Mouse (Mus musculus): Measurements from ENCODE around the gene Acly. TPM values are rescaled to one million over a fixed set of nuclear protein-coding genes. Genes with fewer than 3 reads are reported as not detected.

The Acly gene
- polyA plus RNA-seq, 1 experiment from 2014 or later = 224 TPM

DNA sequence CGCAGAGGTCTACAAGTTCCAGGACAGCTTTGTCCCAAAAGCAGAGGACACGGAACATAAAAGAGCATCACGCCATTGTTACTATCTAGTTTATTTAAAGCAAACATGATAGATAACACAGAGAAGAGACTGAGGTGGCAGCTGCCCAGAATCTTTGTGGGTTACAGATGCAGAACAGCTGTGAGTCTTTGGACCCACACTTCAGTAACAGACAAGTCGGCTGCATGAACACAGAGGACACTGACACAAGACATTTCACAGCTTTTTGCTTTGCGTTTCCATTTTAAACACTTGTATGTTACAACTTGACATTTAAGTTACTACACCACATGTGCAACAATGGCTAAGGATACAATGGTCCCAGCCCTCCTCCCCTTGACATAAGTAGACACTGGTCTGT lies 51.5 kb downstream of the Acly start:
- ATAC-seq (ENCODE audit: low FRiP score) = no peak
- Histone ChIP-seq H3K4me2 (replicated peaks) (no peak overlapping the region), H3K4me3 (replicated peaks; ENCODE audit: low read length) (no peak overlapping the region), H3K4me1 (replicated peaks; ENCODE audit: control insufficient read depth, insufficient read depth, low read length) (0 out of 2 replicates have a peak, but pooled peaks cover 4% of the 10 kb centered on the region), H3K9ac (no peak overlapping the region), H3K27me3 (ENCODE audit: control insufficient read depth, insufficient read depth, low read length) (no peaks in the 10 kb centered on the region), H3K9me3 (ENCODE audit: control insufficient read depth, low read length) (no peaks in the 10 kb centered on the region), H3K36me3 (replicated peaks; ENCODE audit: control insufficient read depth, insufficient read depth) (peaks cover 58% of the 10 kb centered on the region), H3K27ac (no peak overlapping the region)
- 94% methylated on average over 5 of the region's 5 CpGs for WGBS
- DNase-seq (ENCODE audit: low spot score) = no peak

- Histone ChIP-seq H3K9me3 (ENCODE audit: control insufficient read depth, low read length) (no peaks in the 10 kb centered on the region), H3K4me1 (replicated peaks; ENCODE audit: control insufficient read depth, insufficient read depth, low read length) (peaks cover 24% of the 10 kb centered on the region), H3K27ac (0 out of 2 replicates have a peak overlapping the region, but pooled peaks have one; percentile 46), H3K4me2 (replicated peaks) (0 out of 2 replicates have a peak overlapping the region, but pooled peaks have one; percentile 6), H3K36me3 (replicated peaks; ENCODE audit: control insufficient read depth, insufficient read depth) (peaks cover 32% of the 10 kb centered on the region), H3K9ac (no peak overlapping the region), H3K27me3 (ENCODE audit: control insufficient read depth, insufficient read depth, low read length) (no peaks in the 10 kb centered on the region), H3K4me3 (replicated peaks; ENCODE audit: low read length) (no peak overlapping the region; the same call in 1 of the 2 replicates)
- WGBS = 32% methylated on average over 5 of the region's 5 CpGs
- ATAC-seq (ENCODE audit: low FRiP score) (peak; percentile 22; the same call in 1 of the 2 replicates), DNase-seq (ENCODE audit: low spot score) (no peak)
These were observed 54.9 kb downstream of the Acly start for GRCm38 (mm10) chr11:100472935-100473295.

DNA sequence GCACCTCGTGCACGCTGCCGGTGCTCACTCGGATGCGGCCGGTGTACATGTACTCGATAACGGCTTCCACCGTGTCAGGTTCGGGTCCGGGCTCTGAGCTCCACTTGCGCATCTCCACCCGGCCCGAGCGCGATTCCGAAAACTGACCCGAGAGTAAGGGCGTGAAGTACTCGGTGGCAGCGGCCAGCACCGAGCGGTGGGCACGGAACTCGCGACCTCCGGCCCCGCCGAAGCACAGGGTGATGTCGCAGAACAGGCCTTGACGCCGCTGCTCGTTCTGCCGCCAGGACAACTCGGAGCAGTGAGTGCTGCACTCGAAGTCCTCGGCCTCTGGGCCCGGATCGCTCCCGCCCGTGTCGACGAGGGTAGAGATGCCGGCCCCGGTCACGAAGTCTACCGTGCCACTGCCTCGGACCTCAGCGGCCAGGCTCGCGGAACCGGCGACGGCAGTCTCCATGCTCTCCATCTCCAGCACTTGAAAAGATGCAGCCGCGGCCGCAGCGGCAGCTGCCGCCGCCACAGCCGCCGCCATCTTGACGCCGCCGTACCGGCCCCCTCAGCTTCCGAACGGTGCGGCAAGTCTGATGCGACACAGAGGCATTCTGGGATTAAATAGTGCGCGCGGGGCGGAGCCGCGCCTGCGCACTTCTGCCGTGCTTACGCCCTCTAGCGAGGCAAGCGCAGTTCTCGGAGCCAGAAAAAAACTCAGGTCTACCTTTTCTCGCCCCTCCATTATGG lies 55.4 kb downstream of the Acly start, which contains the start of gene Klhl11:
Gene Klhl11 (minus strand): TSS at position 545 of the 738 bp plus-strand sequence.
- H3K4me2 ChIP-seq (replicated peaks) = peak within 1 kb of the TSS; percentile 76
- peak; percentile 93 for ATAC-seq (ENCODE audit: low FRiP score)
- H3K4me1 ChIP-seq (replicated peaks; ENCODE audit: control insufficient read depth, insufficient read depth, low read length) = peaks cover 24% of the 10 kb centered on the region
- H3K4me3 ChIP-seq (replicated peaks; ENCODE audit: low read length) = peak within 1 kb of the TSS; percentile 93
- H3K27ac ChIP-seq = peak within 1 kb of the TSS; percentile 89
- H3K36me3 ChIP-seq (replicated peaks; ENCODE audit: control insufficient read depth, insufficient read depth) = peaks cover 26% of the 10 kb centered on the region
- H3K9ac ChIP-seq = peak within 1 kb of the TSS; percentile 98
- H3K9me3 ChIP-seq (ENCODE audit: control insufficient read depth, low read length) = no peaks in the 10 kb centered on the region
- WGBS = under 1% methylated on average over 83 of the region's 83 CpGs
- peak; percentile 98 for DNase-seq (ENCODE audit: low spot score)
- H3K27me3 ChIP-seq (ENCODE audit: control insufficient read depth, insufficient read depth, low read length) = no peaks in the 10 kb centered on the region

- peaks cover 24% of the 10 kb centered on the region for H3K4me1 ChIP-seq (replicated peaks; ENCODE audit: control insufficient read depth, insufficient read depth, low read length)
- H3K36me3 ChIP-seq (replicated peaks; ENCODE audit: control insufficient read depth, insufficient read depth) = peaks cover 18% of the 10 kb centered on the region
- peak overlapping the region; percentile 93 for H3K4me3 ChIP-seq (replicated peaks; ENCODE audit: low read length)
- WGBS = 4% methylated on average over 30 of the region's 30 CpGs
- no peaks in the 10 kb centered on the region for H3K27me3 ChIP-seq (ENCODE audit: control insufficient read depth, insufficient read depth, low read length)
- peak overlapping the region; percentile 98 for H3K9ac ChIP-seq
- peak overlapping the region; percentile 76 for H3K4me2 ChIP-seq (replicated peaks)
- ATAC-seq (ENCODE audit: low FRiP score) = no peak
- DNase-seq (ENCODE audit: low spot score) = peak; percentile 32
- H3K27ac ChIP-seq = peak overlapping the region; percentile 89
- no peaks in the 10 kb centered on the region for H3K9me3 ChIP-seq (ENCODE audit: control insufficient read depth, low read length)
These were observed 56.2 kb downstream of the Acly start for GRCm38 (mm10) chr11:100471352-100472196.

GRCm38 (mm10) chr11:100465833-100466232 lies 62.0 kb downstream of the Acly start:
- ATAC-seq (ENCODE audit: low FRiP score) = no peak
- H3K9me3 ChIP-seq (ENCODE audit: control insufficient read depth, low read length) = no peaks in the 10 kb centered on the region
- peaks cover 16% of the 10 kb centered on the region for H3K4me1 ChIP-seq (replicated peaks; ENCODE audit: control insufficient read depth, insufficient read depth, low read length)
- no peak overlapping the region for H3K27ac ChIP-seq
- H3K27me3 ChIP-seq (ENCODE audit: control insufficient read depth, insufficient read depth, low read length) = no peaks in the 10 kb centered on the region
- H3K4me2 ChIP-seq (replicated peaks) = no peak overlapping the region
- no peak for DNase-seq (ENCODE audit: low spot score)
- no peak overlapping the region for H3K4me3 ChIP-seq (replicated peaks; ENCODE audit: low read length)
- H3K9ac ChIP-seq = no peak overlapping the region
- peaks cover 28% of the 10 kb centered on the region for H3K36me3 ChIP-seq (replicated peaks; ENCODE audit: control insufficient read depth, insufficient read depth)
- 89% methylated on average over 1 of the region's 1 CpGs for WGBS

GRCm38 (mm10) chr11:100465229-100465792 lies 62.5 kb downstream of the Acly start:
- no peak overlapping the region for H3K27ac ChIP-seq
- no peak overlapping the region for H3K4me2 ChIP-seq (replicated peaks)
- H3K4me3 ChIP-seq (replicated peaks; ENCODE audit: low read length) = no peak overlapping the region
- no peak overlapping the region for H3K9ac ChIP-seq
- H3K4me1 ChIP-seq (replicated peaks; ENCODE audit: control insufficient read depth, insufficient read depth, low read length) = peaks cover 11% of the 10 kb centered on the region
- H3K27me3 ChIP-seq (ENCODE audit: control insufficient read depth, insufficient read depth, low read length) = no peaks in the 10 kb centered on the region
- peaks cover 31% of the 10 kb centered on the region for H3K36me3 ChIP-seq (replicated peaks; ENCODE audit: control insufficient read depth, insufficient read depth)
- H3K9me3 ChIP-seq (ENCODE audit: control insufficient read depth, low read length) = no peaks in the 10 kb centered on the region
- DNase-seq (ENCODE audit: low spot score) = no peak
- WGBS = 96% methylated on average over 1 of the region's 1 CpGs
- no peak for ATAC-seq (ENCODE audit: low FRiP score)

DNA sequence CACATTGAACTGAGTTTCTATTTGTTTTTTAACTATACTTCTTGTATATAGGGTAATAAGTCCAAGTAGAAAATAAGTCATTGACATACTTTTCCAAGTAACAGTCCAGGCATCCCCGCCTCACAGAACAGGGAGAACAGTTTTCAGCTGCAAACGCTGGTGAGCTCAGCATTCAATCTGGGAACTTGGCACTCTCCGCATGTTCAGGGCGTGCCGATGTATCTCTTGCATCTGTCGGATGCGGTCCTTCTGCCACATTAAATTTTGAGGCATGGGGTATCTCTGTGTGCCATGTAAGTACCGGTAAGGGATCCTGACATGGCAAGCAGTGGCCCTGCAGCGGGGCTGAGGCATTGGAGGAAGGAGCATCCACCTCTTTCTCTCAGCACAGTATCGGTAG lies 65.1 kb downstream of the Acly start:
- H3K4me2 ChIP-seq (replicated peaks) = no peak overlapping the region
- no peak overlapping the region for H3K27ac ChIP-seq
- peaks cover 29% of the 10 kb centered on the region for H3K36me3 ChIP-seq (replicated peaks; ENCODE audit: control insufficient read depth, insufficient read depth)
- DNase-seq (ENCODE audit: low spot score) = no peak
- no peak for ATAC-seq (ENCODE audit: low FRiP score)
- no peaks in the 10 kb centered on the region for H3K4me1 ChIP-seq (replicated peaks; ENCODE audit: control insufficient read depth, insufficient read depth, low read length)
- no peaks in the 10 kb centered on the region for H3K27me3 ChIP-seq (ENCODE audit: control insufficient read depth, insufficient read depth, low read length)
- no peak overlapping the region for H3K4me3 ChIP-seq (replicated peaks; ENCODE audit: low read length)
- no peak overlapping the region for H3K9ac ChIP-seq
- H3K9me3 ChIP-seq (ENCODE audit: control insufficient read depth, low read length) = no peaks in the 10 kb centered on the region
- 91% methylated on average over 10 of the region's 10 CpGs for WGBS

DNA sequence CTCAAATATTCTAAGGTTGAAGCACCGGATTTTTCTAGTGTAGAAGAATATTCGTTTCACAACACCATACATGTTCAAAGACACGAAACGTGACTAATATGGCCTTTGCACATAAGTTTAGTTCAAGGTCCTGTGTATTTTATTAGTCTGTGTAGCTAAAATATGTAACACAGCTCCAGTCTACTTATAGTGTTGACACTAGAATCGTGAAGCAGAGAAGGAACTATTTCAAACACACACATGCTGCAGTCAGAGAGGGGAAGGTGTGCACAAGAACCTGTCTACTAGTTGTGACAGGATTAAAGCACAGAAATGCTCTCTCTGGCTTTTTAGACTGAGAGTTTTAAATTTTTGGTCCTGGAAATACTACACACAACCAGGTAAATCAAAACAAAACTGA lies 70.1 kb downstream of the Acly start:
- ATAC-seq (ENCODE audit: low FRiP score) = no peak
- Histone ChIP-seq H3K9ac (no peak overlapping the region), H3K4me3 (replicated peaks; ENCODE audit: low read length) (no peak overlapping the region), H3K27me3 (ENCODE audit: control insufficient read depth, insufficient read depth, low read length) (no peaks in the 10 kb centered on the region), H3K36me3 (replicated peaks; ENCODE audit: control insufficient read depth, insufficient read depth) (peaks cover 38% of the 10 kb centered on the region), H3K4me2 (replicated peaks) (no peak overlapping the region), H3K27ac (no peak overlapping the region), H3K4me1 (replicated peaks; ENCODE audit: control insufficient read depth, insufficient read depth, low read length) (no peaks in the 10 kb centered on the region), H3K9me3 (ENCODE audit: control insufficient read depth, low read length) (no peaks in the 10 kb centered on the region)
- 94% methylated on average over 5 of the region's 5 CpGs for WGBS
- DNase-seq (ENCODE audit: low spot score) = no peak

DNA sequence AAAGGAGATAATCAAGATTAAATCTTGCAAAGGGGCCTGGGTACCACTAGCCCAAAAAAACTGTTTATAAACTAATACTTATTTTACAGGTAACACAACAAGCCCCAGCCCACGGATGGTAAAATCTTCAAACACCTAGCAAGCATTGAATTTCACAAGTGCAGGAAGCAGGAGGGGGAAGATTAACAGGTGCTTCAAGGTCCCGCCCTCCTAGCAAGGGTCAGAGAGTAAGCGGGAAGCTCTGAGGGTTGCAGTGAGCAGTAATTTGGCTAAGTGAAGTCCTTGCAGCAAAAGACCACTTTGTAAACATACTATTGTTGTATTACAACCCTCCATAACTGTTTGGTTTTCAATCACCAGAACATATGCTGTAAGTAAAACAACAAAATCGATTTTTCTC lies 70.6 kb downstream of the Acly start:
- Histone ChIP-seq H3K4me1 (replicated peaks; ENCODE audit: control insufficient read depth, insufficient read depth, low read length) (no peaks in the 10 kb centered on the region), H3K4me3 (replicated peaks; ENCODE audit: low read length) (no peak overlapping the region), H3K9me3 (ENCODE audit: control insufficient read depth, low read length) (no peaks in the 10 kb centered on the region), H3K27me3 (ENCODE audit: control insufficient read depth, insufficient read depth, low read length) (no peaks in the 10 kb centered on the region), H3K36me3 (replicated peaks; ENCODE audit: control insufficient read depth, insufficient read depth) (peaks cover 33% of the 10 kb centered on the region), H3K4me2 (replicated peaks) (no peak overlapping the region), H3K9ac (no peak overlapping the region), H3K27ac (no peak overlapping the region)
- 89% methylated on average over 4 of the region's 4 CpGs for WGBS
- no peak for DNase-seq (ENCODE audit: low spot score)
- ATAC-seq (ENCODE audit: low FRiP score) = no peak

All from hindbrain, embryonic 14.5 days (tissue).